Mouse (Mus musculus) monocyte, adult 2 months (primary cell): Measurements from ENCODE around the gene Olfr745.

Source experiments
- DNase-seq, 2 experiments: peaks; one replicate each; pipeline ENCODE4 v3.0.0; 2022; ENCODE audit warnings: low spot score in 2 of 2, low read depth in 1 of 2

Olfr745 gene

GRCm38 (mm10) chr14:50639088-50639487, at the start of gene Olfr745:
TSS of gene Olfr745 (plus strand) at chr14:50639388.
- DNase-seq: no peak

GRCm38 (mm10) chr14:50614579-50614978, 24.6 kb upstream of the Olfr745 start, which contains the start of gene Olfr744:
TSS of gene Olfr744 (plus strand) at chr14:50614879.
- no peak for DNase-seq

DNA sequence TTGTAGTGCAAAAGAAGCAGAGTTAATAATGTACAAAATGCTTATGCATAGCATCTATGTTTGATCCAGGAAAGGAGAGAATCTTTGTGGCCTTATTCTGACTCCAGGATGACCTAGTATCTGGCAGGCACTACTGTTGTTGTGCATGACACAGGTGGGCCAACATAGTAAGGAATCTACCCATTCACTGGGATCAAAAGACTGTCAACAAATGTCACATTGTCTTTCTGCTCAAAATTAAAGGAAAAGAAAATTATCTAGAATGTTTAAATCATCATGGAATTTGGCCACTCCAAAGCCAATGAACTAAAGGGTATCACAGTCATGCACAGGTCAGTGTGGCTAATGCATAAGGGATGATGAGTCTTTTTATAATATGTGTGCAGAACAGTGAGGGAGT, 7.6 kb downstream of the Olfr745 start, which contains the start of gene Olfr746:
Gene Olfr746 (plus strand): TSS at position 301 of the 400 bp plus-strand sequence.
- no peak for DNase-seq

- DNase-seq: no peak
Measured at GRCm38 (mm10) chr14:50693106-50693505, 53.9 kb downstream of the Olfr745 start, which contains the start of gene Olfr747. TSS of gene Olfr747 (minus strand) at chr14:50693206.
